Mouse (Mus musculus): Measurements from ENCODE around the gene Gm21954.
A peak's percentile ranks its signal among the peaks of the same experiment; 100 is the strongest.

Gene Gm21954

GRCm38 (mm10) chr3:55419334-55419733, 52.7 kb downstream of the Gm21954 start:
- peak; percentile 50 for DNase-seq (ENCODE audit: low read depth, low spot score)

DNA sequence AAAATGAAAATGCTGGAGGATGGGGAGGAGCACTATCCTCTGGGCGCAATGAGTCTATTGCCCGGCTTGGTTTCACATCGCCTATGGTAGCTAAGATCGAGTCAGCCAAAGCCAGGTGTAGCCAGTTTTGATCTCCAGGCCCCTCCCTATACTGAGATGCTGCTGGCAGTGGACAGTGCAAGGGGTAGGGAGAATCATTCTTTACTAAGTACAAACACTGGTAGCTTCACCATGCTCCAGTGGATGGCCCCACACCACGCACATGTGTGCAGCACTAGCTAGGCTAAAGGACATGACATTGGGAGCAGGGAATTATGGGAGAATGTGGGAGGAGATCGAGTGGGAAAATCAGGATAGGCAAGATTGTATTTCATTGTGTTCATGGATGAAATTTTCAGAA, 53.2 kb downstream of the Gm21954 start:
- no peak for DNase-seq (ENCODE audit: low read depth, low spot score)

GRCm38 (mm10) chr3:55415527-55415950, 56.5 kb downstream of the Gm21954 start:
- peak; percentile 28 for DNase-seq (ENCODE audit: low read depth, low spot score)
